Mouse (Mus musculus) myocyte (in vitro differentiated cells): ENCODE results near the gene Glis1. TPM values are rescaled to one million over a fixed set of nuclear protein-coding genes. Genes with fewer than 3 reads are reported as not detected.

Source experiments
- H3K27me3 ChIP-seq: one replicate; pipeline ENCODE4 v1.6.1; 2011; ENCODE audit not compliant: control insufficient read depth, insufficient read depth, insufficient read length
- H3K36me3 ChIP-seq: one replicate; pipeline ENCODE4 v1.6.1; 2011; ENCODE audit not compliant: control insufficient read depth, insufficient read depth
- H3K4me2 ChIP-seq: one replicate; pipeline ENCODE4 v1.6.1; 2011; ENCODE audit warnings: low read depth, control low read depth
- H3K4me3 ChIP-seq: one replicate; pipeline ENCODE4 v1.5.1; 2011; ENCODE audit warnings: mild to moderate bottlenecking, control low read depth, moderate library complexity
- H3K79me2 ChIP-seq: one replicate; pipeline ENCODE4 v1.6.1; 2011; ENCODE audit not compliant: control insufficient read depth, insufficient read depth
- H3ac ChIP-seq: one replicate; pipeline ENCODE4 v1.6.1; 2011; ENCODE audit not compliant: control insufficient read depth, insufficient read length
- CEBPB ChIP-seq: IDR thresholded peaks from 2 replicates; pipeline ENCODE4 v1.6.1; 2011; ENCODE audit warnings: mild to moderate bottlenecking, moderate library complexity; ENCODE audit not compliant: poor library complexity, insufficient read depth, severe bottlenecking
- E2F4 ChIP-seq: IDR thresholded peaks from one replicate; pipeline ENCODE4 v1.6.1; 2011; ENCODE audit warnings: mild to moderate bottlenecking, control low read depth, moderate library complexity; ENCODE audit not compliant: insufficient read depth
- MAX ChIP-seq: IDR thresholded peaks from one replicate; pipeline ENCODE4 v1.6.1; 2011; ENCODE audit warnings: low read depth, mild to moderate bottlenecking, control low read depth
- MYOD1 ChIP-seq, 3 experiments: IDR thresholded peaks; one replicate each; pipeline ENCODE4 v1.6.1; 2011; ENCODE audit warnings: control low read depth in 2 of 3, low read depth in 2 of 3, mild to moderate bottlenecking in 2 of 3, moderate library complexity in 1 of 3; ENCODE audit not compliant: insufficient read length in 2 of 3, control insufficient read depth in 1 of 3
- MYOG ChIP-seq, 3 experiments: IDR thresholded peaks; one replicate each; pipeline ENCODE4 v1.6.1; 2011; ENCODE audit warnings: control low read depth in 2 of 3, low read depth in 2 of 3, mild to moderate bottlenecking in 2 of 3; ENCODE audit not compliant: insufficient read length in 2 of 3, control insufficient read depth in 1 of 3, insufficient read depth in 1 of 3
- POLR2A ChIP-seq: IDR thresholded peaks from one replicate; pipeline ENCODE4 v1.6.1; 2011; ENCODE audit warnings: low read depth, mild to moderate bottlenecking, control low read depth, moderate library complexity; ENCODE audit not compliant: insufficient read length
- POLR2AphosphoS2 ChIP-seq: IDR thresholded peaks from one replicate; pipeline ENCODE4 v1.6.1; 2011; ENCODE audit warnings: low read depth, control low read depth; ENCODE audit not compliant: insufficient read length
- REST ChIP-seq: IDR thresholded peaks from one replicate; pipeline ENCODE4 v1.6.1; 2011; ENCODE audit warnings: mild to moderate bottlenecking, control low read depth, moderate library complexity; ENCODE audit not compliant: insufficient read depth, insufficient read length
- SRF ChIP-seq: IDR thresholded peaks from one replicate; pipeline ENCODE4 v1.6.1; 2011; ENCODE audit warnings: low read depth; ENCODE audit not compliant: control insufficient read depth, insufficient read length
- TCF12 ChIP-seq: IDR thresholded peaks from one replicate; pipeline ENCODE4 v1.6.1; 2011; ENCODE audit warnings: mild to moderate bottlenecking, control low read depth; ENCODE audit not compliant: poor library complexity, insufficient read depth, severe bottlenecking
- TCF3 ChIP-seq: IDR thresholded peaks from one replicate; pipeline ENCODE4 v1.6.1; 2011; ENCODE audit warnings: low read depth, control low read depth; ENCODE audit not compliant: insufficient read length
- USF1 ChIP-seq: IDR thresholded peaks from one replicate; pipeline ENCODE4 v1.6.1; 2011; ENCODE audit warnings: low read depth, mild to moderate bottlenecking, control low read depth, moderate library complexity
- polyA plus RNA-seq: library from polyadenylated mRNA; unstranded; fragments of >200 nt; fragmentation: generic; extraction: Trizol; gene quantifications from one replicate; pipeline ENCODE4 v1.2.1, GENCODE M21; 2012; ENCODE audit warnings: missing spikeins

Gene Glis1
- polyA plus RNA-seq, 1 experiment, result 0.35 TPM

DNA sequence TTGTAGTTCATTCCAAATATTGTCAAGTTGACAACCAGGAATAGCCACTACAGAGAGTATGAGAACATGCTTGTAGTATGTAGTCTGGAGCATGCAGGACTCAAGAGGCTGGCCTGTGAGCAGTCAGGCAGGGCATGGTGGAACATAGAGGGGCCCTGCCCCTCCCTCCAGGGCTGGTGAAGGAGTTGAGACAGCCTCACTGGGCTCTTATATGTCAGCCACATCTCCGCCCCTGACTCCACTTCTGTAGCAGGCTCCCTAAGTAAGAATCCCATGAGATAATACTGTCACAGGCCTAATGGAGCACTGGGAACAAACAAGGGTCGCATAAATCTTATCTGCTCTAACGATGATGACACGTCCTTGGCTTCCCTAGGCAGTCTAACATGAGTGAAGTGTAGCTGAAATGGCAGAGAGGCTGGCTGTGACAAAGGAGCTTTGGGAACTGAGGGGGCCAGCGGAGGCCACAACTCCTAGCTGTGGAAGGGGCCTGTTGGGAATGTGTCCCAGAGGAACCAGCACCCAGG lies 214.6 kb downstream of the Glis1 start:
- Histone ChIP-seq H3K36me3 (no peaks in the 10 kb centered on the region), H3K27me3 (peaks cover 11% of the 10 kb centered on the region), H3K4me3 (no peak overlapping the region), H3ac (no peak overlapping the region), H3K79me2 (no peaks in the 10 kb centered on the region), H3K4me2 (no peak overlapping the region)
- TF ChIP-seq USF1 (no peak), E2F4 (no peak), MAX (no peak), SRF (no peak), TCF3 (no peak), MYOG (IDR thresholded peaks at IDR 0.05; ENCODE audit: control insufficient read depth in 1 of 3, insufficient read depth in 1 of 3, insufficient read length in 2 of 3, low read depth in 2 of 3) (no peak), REST (no peak), POLR2A (no peak)

DNA sequence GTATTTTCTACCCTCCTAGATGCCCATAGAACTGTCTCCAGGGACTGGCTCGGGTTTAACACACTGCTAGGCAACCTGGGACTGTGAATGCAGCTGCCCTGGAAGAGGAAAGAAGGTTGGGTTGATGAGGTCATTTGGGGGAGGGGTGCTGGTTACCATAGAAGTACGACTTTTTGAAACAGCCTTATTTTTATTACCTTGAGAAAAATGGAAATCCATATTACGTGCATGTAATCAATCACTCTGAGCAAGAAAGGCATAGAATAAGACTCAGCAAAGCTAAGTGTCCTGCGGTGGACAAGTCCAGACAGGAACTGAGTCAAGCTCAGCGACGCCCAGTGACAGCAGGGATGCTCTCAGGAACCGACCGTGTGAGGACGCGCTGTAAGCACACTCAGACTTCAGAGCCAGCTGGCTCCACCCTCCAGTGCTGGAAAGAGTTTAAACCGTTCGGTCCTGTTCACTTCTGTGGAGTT lies 216.7 kb downstream of the Glis1 start:
- Histone ChIP-seq H3K27me3 (peaks cover 30% of the 10 kb centered on the region), H3K4me2 (no peak overlapping the region), H3K79me2 (no peaks in the 10 kb centered on the region)

DNA sequence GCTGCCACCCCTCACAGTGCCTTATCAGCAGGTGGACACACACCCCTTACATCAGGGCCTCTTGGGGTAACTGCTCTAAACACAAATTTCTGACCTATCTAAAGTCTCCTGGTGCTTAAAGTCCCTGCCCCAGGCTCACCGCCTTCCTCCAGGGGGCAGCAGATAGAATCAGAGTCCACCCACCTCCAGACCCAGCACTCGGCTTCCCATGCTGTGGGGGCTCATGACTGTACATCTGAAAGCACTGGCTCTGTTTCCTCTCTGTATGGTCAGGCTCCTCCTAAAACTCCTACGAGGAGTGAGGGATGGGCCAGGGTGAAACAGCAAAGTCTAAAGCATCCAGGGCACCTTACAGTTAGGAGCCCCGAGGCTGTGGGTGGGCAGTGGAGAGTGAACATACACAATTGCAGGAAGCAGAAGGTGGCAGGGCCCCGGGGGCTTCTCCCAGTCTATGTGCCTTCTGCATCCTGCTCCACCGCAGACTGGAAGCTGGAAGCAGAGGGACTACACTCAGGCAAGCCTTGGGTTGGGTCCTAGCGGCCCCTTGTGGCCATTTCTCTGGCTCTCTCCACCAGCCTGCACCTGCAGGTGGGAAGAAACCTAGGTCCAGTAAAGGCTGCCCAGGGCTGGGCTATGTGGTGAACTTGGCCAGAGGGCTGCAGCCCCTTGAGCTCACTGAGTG lies 218.3 kb downstream of the Glis1 start:
- Histone ChIP-seq H3K36me3 (no peaks in the 10 kb centered on the region), H3K79me2 (no peaks in the 10 kb centered on the region), H3K27me3 (peaks cover 44% of the 10 kb centered on the region), H3K4me3 (no peak overlapping the region), H3ac (no peak overlapping the region), H3K4me2 (no peak overlapping the region)
- TF ChIP-seq SRF, result no peak
- TF ChIP-seq POLR2A, result no peak
- no peak for TF ChIP-seq POLR2AphosphoS2
- no peak for TF ChIP-seq TCF3
- no peak for TF ChIP-seq CEBPB
- no peak for TF ChIP-seq MYOD1 (IDR thresholded peaks at IDR 0.05; ENCODE audit: control insufficient read depth in 1 of 3, insufficient read length in 2 of 3, low read depth in 2 of 3)
- no peak for TF ChIP-seq E2F4
- no peak for TF ChIP-seq TCF12
- TF ChIP-seq REST, result no peak
- TF ChIP-seq MAX, result no peak
- TF ChIP-seq MYOG (IDR thresholded peaks at IDR 0.05; ENCODE audit: control insufficient read depth in 1 of 3, insufficient read depth in 1 of 3, insufficient read length in 2 of 3, low read depth in 2 of 3), result no peak
- TF ChIP-seq USF1, result no peak

More for the DNA sequence above, 216.7 kb downstream of the Glis1 start:
- H3K4me3 ChIP-seq, result no peak overlapping the region
- no peak overlapping the region for H3ac ChIP-seq
- no peak for TF ChIP-seq CEBPB
- TF ChIP-seq TCF12, result no peak
- no peak for TF ChIP-seq POLR2AphosphoS2
- TF ChIP-seq MAX, result no peak
- no peak for TF ChIP-seq USF1
- TF ChIP-seq MYOD1 (IDR thresholded peaks at IDR 0.05; ENCODE audit: control insufficient read depth in 1 of 3, insufficient read length in 2 of 3, low read depth in 2 of 3), result no peak
- no peak for TF ChIP-seq POLR2A
- no peak for TF ChIP-seq TCF3
- no peaks in the 10 kb centered on the region for H3K36me3 ChIP-seq

- no peak overlapping the region for H3K4me2 ChIP-seq
- peaks cover 49% of the 10 kb centered on the region for H3K27me3 ChIP-seq
- no peaks in the 10 kb centered on the region for H3K79me2 ChIP-seq
- H3ac ChIP-seq, result no peak overlapping the region
- no peak for TF ChIP-seq POLR2A
- no peak for TF ChIP-seq MYOD1 (IDR thresholded peaks at IDR 0.05; ENCODE audit: control insufficient read depth in 1 of 3, insufficient read length in 2 of 3, low read depth in 2 of 3)
- TF ChIP-seq POLR2AphosphoS2, result no peak
- no peak for TF ChIP-seq MAX
- TF ChIP-seq CEBPB, result no peak
- TF ChIP-seq E2F4, result no peak
- TF ChIP-seq MYOG (IDR thresholded peaks at IDR 0.05; ENCODE audit: control insufficient read depth in 1 of 3, insufficient read depth in 1 of 3, insufficient read length in 2 of 3, low read depth in 2 of 3), result no peak
- no peak for TF ChIP-seq SRF
- no peak for TF ChIP-seq TCF3
- TF ChIP-seq USF1, result no peak
- TF ChIP-seq TCF12, result no peak
- TF ChIP-seq REST, result no peak
- no peak overlapping the region for H3K4me3 ChIP-seq
- no peaks in the 10 kb centered on the region for H3K36me3 ChIP-seq
These were observed 218.9 kb downstream of the Glis1 start for GRCm38 (mm10) chr4:107653280-107653643.

DNA sequence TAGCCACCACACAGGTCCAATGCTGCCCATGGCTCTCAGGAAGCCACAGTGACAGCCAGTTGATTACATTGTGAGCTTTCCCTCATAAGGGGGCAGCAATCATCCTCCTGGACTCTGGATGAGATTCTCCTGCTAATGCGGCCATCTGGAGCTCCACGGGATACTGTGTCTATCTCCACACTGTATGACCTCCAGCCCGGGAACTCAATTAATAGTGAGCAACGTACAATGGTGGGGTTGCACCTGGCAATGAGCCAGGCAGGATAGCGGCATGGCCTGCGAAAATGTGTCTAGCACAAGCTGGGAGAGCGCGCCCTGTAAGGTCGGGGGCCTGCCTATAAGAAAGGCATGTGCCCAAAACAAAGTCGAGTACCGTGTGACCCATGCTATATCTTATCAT lies 226.3 kb downstream of the Glis1 start:
- no peaks in the 10 kb centered on the region for H3K36me3 ChIP-seq
- H3K27me3 ChIP-seq, result peaks cover 39% of the 10 kb centered on the region
- H3K4me3 ChIP-seq, result no peak overlapping the region
- H3K79me2 ChIP-seq, result no peaks in the 10 kb centered on the region
- no peak overlapping the region for H3ac ChIP-seq
- TF ChIP-seq TCF12 (no peak), MYOG (IDR thresholded peaks at IDR 0.05; ENCODE audit: control insufficient read depth in 1 of 3, insufficient read depth in 1 of 3, insufficient read length in 2 of 3, low read depth in 2 of 3) (no peak), REST (no peak), MYOD1 (IDR thresholded peaks at IDR 0.05; ENCODE audit: control insufficient read depth in 1 of 3, insufficient read length in 2 of 3, low read depth in 2 of 3) (no peak), TCF3 (no peak), MAX (no peak), POLR2A (no peak), SRF (no peak), USF1 (no peak), E2F4 (no peak), CEBPB (no peak), POLR2AphosphoS2 (no peak)
- H3K4me2 ChIP-seq, result no peak overlapping the region
